In the genomic region with DNA sequence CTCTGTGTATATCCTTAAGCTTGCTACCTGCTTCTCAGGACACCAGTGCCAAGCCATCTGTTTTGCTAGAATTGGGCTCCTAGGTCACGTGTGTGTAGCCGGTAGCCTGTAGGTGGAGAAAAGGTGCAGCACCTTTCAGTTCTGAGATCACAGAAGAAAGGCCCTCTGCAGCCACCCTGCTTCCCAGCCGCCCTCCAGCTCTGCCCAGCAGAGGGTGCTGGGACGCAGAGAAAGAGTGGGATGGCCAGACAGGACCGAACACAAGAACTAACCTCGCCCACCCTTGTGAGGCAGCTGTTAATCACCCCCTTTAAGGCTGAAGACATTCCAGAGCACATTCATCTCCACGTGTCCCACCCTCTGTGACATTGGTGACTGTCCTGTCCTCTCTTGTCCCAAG, we compare ENCODE assay signal across 8 mouse cellular contexts.
DNase-seq lines count a peak whose midpoint lies in the region; ATAC-seq lines count a peak whose summit lies in the region.

No protein-coding gene starts in this region.

- peak; percentile 29 for DNase-seq in gastrocnemius, postnatal 10 days
- DNase-seq in gastrocnemius, postnatal 36 days = no peak
- peak; percentile 14 for DNase-seq in ovary, postnatal 14 days (ENCODE audit: low spot score)
- DNase-seq in ovary, postnatal 10 days (ENCODE audit: low spot score) = no peak
- DNase-seq in cerebellum, postnatal 25 days = peak; percentile 53 to 71
- DNase-seq in B cell, adult 2 months = no peak
- DNase-seq in layer of hippocampus, adult 8-10 months (ENCODE audit: low spot score in 2 of 2) = no peak

- peak; percentile 57; the same call in 1 of the 2 replicates for ATAC-seq in megakaryocyte-erythroid progenitor cell, adult 5-6 weeks (replicated peaks; ENCODE audit: low FRiP score, low TSS enrichment, poor library complexity, severe bottlenecking)

- intact Hi-C loops in gastrocnemius, postnatal 36 days (cut with DNase I) = loop anchor here (2.0 to 5.0 kb wide), 2 partner anchors 175 to 451 kb away; no protein-coding TSS in a partner anchor

Comparison
In these comparisons a context has a peak if more than half of its experiments do, and no peak if none do; other contexts are left out.
1. DNase-seq: peak in gastrocnemius, postnatal 10 days (single experiment), ovary, postnatal 14 days (single experiment) and cerebellum, postnatal 25 days (2 of 2); none in gastrocnemius, postnatal 36 days (0 of 2), ovary, postnatal 10 days (single experiment), B cell, adult 2 months (0 of 2) and layer of hippocampus, adult 8-10 months (0 of 2).